Mouse (Mus musculus): ENCODE results near the gene Myo1d. TPM values are rescaled to one million over a fixed set of nuclear protein-coding genes. Genes with fewer than 3 reads are reported as not detected.
"Not testable (repeated sequence)": the region's sequence is repeated elsewhere in the genome, so short reads cannot be mapped to it uniquely, and the experiment has no call there.

Myo1d gene
- polyA plus RNA-seq, 1 experiment from 2014 or later = 2.9 TPM

- peak overlapping the region; percentile 99 for H3K9ac ChIP-seq (ENCODE audit: low read depth, low read length)
- no peaks in the 10 kb centered on the region for H3K9me3 ChIP-seq (replicated peaks; ENCODE audit: control insufficient read depth, low read length, poor library complexity, severe bottlenecking)
- WGBS = 6% methylated on average over 50 of the region's 55 CpGs
- H3K4me3 ChIP-seq (ENCODE audit: low read depth, low read length) = peak overlapping the region; percentile 86
- no peaks in the 10 kb centered on the region; the same call in 1 of the 2 replicates for H3K36me3 ChIP-seq (ENCODE audit: control insufficient read depth, insufficient read depth, low read length)
- no peaks in the 10 kb centered on the region for H3K27me3 ChIP-seq (ENCODE audit: control insufficient read depth, insufficient read depth, low read depth, low read length)
- H3K4me1 ChIP-seq (ENCODE audit: control insufficient read depth, insufficient read depth, low read length) = peaks cover 14% of the 10 kb centered on the region
- ATAC-seq = peak; percentile 26
- H3K4me2 ChIP-seq (ENCODE audit: low read length) = peak overlapping the region; percentile 83
- H3K27ac ChIP-seq (ENCODE audit: low read length) = peak overlapping the region; percentile 99
These were observed 302.3 kb downstream of the Myo1d start for GRCm38 (mm10) chr11:80477341-80478199.

- peaks cover 5% of the 10 kb centered on the region for H3K4me1 ChIP-seq (ENCODE audit: control insufficient read depth, insufficient read depth, low read length)
- no peaks in the 10 kb centered on the region for H3K27me3 ChIP-seq (ENCODE audit: control insufficient read depth, insufficient read depth, low read depth, low read length)
- peak within 1 kb of the TSS; percentile 86 for H3K4me3 ChIP-seq (ENCODE audit: low read depth, low read length)
- H3K9ac ChIP-seq (ENCODE audit: low read depth, low read length) = peak within 1 kb of the TSS; percentile 99
- peak within 1 kb of the TSS; percentile 83 for H3K4me2 ChIP-seq (ENCODE audit: low read length)
- H3K9me3 ChIP-seq (replicated peaks; ENCODE audit: control insufficient read depth, low read length, poor library complexity, severe bottlenecking) = no peaks in the 10 kb centered on the region
- no peaks in the 10 kb centered on the region; the same call in 1 of the 2 replicates for H3K36me3 ChIP-seq (ENCODE audit: control insufficient read depth, insufficient read depth, low read length)
- ATAC-seq = peak; percentile 89
- H3K27ac ChIP-seq (ENCODE audit: low read length) = peak within 1 kb of the TSS; percentile 99
- under 1% methylated on average over 54 of the region's 116 CpGs for WGBS
These were observed 303.3 kb downstream of the Myo1d start, which contains the start of gene Cdk5r1 for GRCm38 (mm10) chr11:80476222-80477189. TSS of gene Cdk5r1 (plus strand) at chr11:80477023.

- Histone ChIP-seq H3K4me2 (ENCODE audit: low read length) (no peak overlapping the region), H3K27me3 (ENCODE audit: control insufficient read depth, insufficient read depth, low read depth, low read length) (no peaks in the 10 kb centered on the region), H3K9ac (ENCODE audit: low read depth, low read length) (no peak overlapping the region), H3K36me3 (ENCODE audit: control insufficient read depth, insufficient read depth, low read length) (no peaks in the 10 kb centered on the region; the same call in 1 of the 2 replicates), H3K4me1 (ENCODE audit: control insufficient read depth, insufficient read depth, low read length) (no peaks in the 10 kb centered on the region; the same call in 1 of the 2 replicates), H3K4me3 (ENCODE audit: low read depth, low read length) (no peak overlapping the region), H3K9me3 (replicated peaks; ENCODE audit: control insufficient read depth, low read length, poor library complexity, severe bottlenecking) (no peaks in the 10 kb centered on the region), H3K27ac (ENCODE audit: low read length) (peak overlapping the region; percentile 95; the same call in 1 of the 2 replicates)
- 85% methylated on average over 9 of the region's 9 CpGs for WGBS
- no peak for ATAC-seq
These were observed 304.3 kb downstream of the Myo1d start for GRCm38 (mm10) chr11:80475544-80475943.

GRCm38 (mm10) chr11:80474846-80475245, 305.0 kb downstream of the Myo1d start:
- Histone ChIP-seq H3K4me3 (ENCODE audit: low read depth, low read length) (no peak overlapping the region), H3K9ac (ENCODE audit: low read depth, low read length) (no peak overlapping the region), H3K27ac (ENCODE audit: low read length) (no peak overlapping the region), H3K36me3 (ENCODE audit: control insufficient read depth, insufficient read depth, low read length) (peaks cover 5% of the 10 kb centered on the region), H3K4me1 (ENCODE audit: control insufficient read depth, insufficient read depth, low read length) (no peaks in the 10 kb centered on the region; the same call in 1 of the 2 replicates), H3K27me3 (ENCODE audit: control insufficient read depth, insufficient read depth, low read depth, low read length) (no peaks in the 10 kb centered on the region), H3K9me3 (replicated peaks; ENCODE audit: control insufficient read depth, low read length, poor library complexity, severe bottlenecking) (no peaks in the 10 kb centered on the region), H3K4me2 (ENCODE audit: low read length) (no peak overlapping the region)
- no peak for ATAC-seq
- WGBS = 96% methylated on average over 11 of the region's 11 CpGs

- Histone ChIP-seq H3K4me3 (ENCODE audit: low read depth, low read length) (no peak overlapping the region), H3K27ac (ENCODE audit: low read length) (no peak overlapping the region), H3K4me2 (ENCODE audit: low read length) (no peak overlapping the region), H3K4me1 (ENCODE audit: control insufficient read depth, insufficient read depth, low read length) (no peaks in the 10 kb centered on the region; the same call in 1 of the 2 replicates), H3K9ac (ENCODE audit: low read depth, low read length) (no peak overlapping the region), H3K36me3 (ENCODE audit: control insufficient read depth, insufficient read depth, low read length) (peaks cover 8% of the 10 kb centered on the region), H3K9me3 (replicated peaks; ENCODE audit: control insufficient read depth, low read length, poor library complexity, severe bottlenecking) (no peaks in the 10 kb centered on the region), H3K27me3 (ENCODE audit: control insufficient read depth, insufficient read depth, low read depth, low read length) (no peaks in the 10 kb centered on the region)
- ATAC-seq = no peak
- WGBS = 32% methylated on average over 2 of the region's 2 CpGs
These were observed 305.6 kb downstream of the Myo1d start for GRCm38 (mm10) chr11:80474175-80474691.

- 75% methylated on average over 16 of the region's 16 CpGs for WGBS
- Histone ChIP-seq H3K9me3 (replicated peaks; ENCODE audit: control insufficient read depth, low read length, poor library complexity, severe bottlenecking) (no peaks in the 10 kb centered on the region), H3K9ac (ENCODE audit: low read depth, low read length) (no peak overlapping the region), H3K27ac (ENCODE audit: low read length) (no peak overlapping the region), H3K4me3 (ENCODE audit: low read depth, low read length) (no peak overlapping the region), H3K27me3 (ENCODE audit: control insufficient read depth, insufficient read depth, low read depth, low read length) (no peaks in the 10 kb centered on the region), H3K4me2 (ENCODE audit: low read length) (no peak overlapping the region), H3K36me3 (ENCODE audit: control insufficient read depth, insufficient read depth, low read length) (peaks cover 15% of the 10 kb centered on the region), H3K4me1 (ENCODE audit: control insufficient read depth, insufficient read depth, low read length) (no peaks in the 10 kb centered on the region; the same call in 1 of the 2 replicates)
- no peak for ATAC-seq
These were observed 307.8 kb downstream of the Myo1d start for GRCm38 (mm10) chr11:80471836-80472605.

GRCm38 (mm10) chr11:80463605-80464130, 316.2 kb downstream of the Myo1d start:
- not testable (repeated sequence) for H3K4me2 ChIP-seq (ENCODE audit: low read length); H3K4me3 ChIP-seq (ENCODE audit: low read depth, low read length); H3K4me1 ChIP-seq (ENCODE audit: control insufficient read depth, insufficient read depth, low read length); ATAC-seq; H3K9me3 ChIP-seq (replicated peaks; ENCODE audit: control insufficient read depth, low read length, poor library complexity, severe bottlenecking); H3K27me3 ChIP-seq (ENCODE audit: control insufficient read depth, insufficient read depth, low read depth, low read length); H3K27ac ChIP-seq (ENCODE audit: low read length); H3K9ac ChIP-seq (ENCODE audit: low read depth, low read length)
- 92% methylated on average over 4 of the region's 4 CpGs for WGBS
- peaks cover 41% of the 10 kb centered on the region for H3K36me3 ChIP-seq (ENCODE audit: control insufficient read depth, insufficient read depth, low read length)

- Histone ChIP-seq H3K27me3 (ENCODE audit: control insufficient read depth, insufficient read depth, low read depth, low read length) (no peaks in the 10 kb centered on the region), H3K36me3 (ENCODE audit: control insufficient read depth, insufficient read depth, low read length) (peaks cover 2% of the 10 kb centered on the region; the same call in 1 of the 2 replicates), H3K4me1 (ENCODE audit: control insufficient read depth, insufficient read depth, low read length) (no peaks in the 10 kb centered on the region), H3K4me3 (ENCODE audit: low read depth, low read length) (no peak overlapping the region), H3K27ac (ENCODE audit: low read length) (no peak overlapping the region), H3K9me3 (replicated peaks; ENCODE audit: control insufficient read depth, low read length, poor library complexity, severe bottlenecking) (no peaks in the 10 kb centered on the region), H3K4me2 (ENCODE audit: low read length) (no peak overlapping the region), H3K9ac (ENCODE audit: low read depth, low read length) (no peak overlapping the region)
- no peak for ATAC-seq
- WGBS = 92% methylated on average over 1 of the region's 1 CpGs
These were observed 326.6 kb downstream of the Myo1d start for GRCm38 (mm10) chr11:80453198-80453597.

Data from midbrain, embryonic 16.5 days (tissue).